Mouse (Mus musculus) intestine, embryonic 15.5 days (tissue): ENCODE data around the gene Spats2l. TPM values are rescaled to one million over a fixed set of nuclear protein-coding genes. Genes with fewer than 3 reads are reported as not detected.

Experiments used
- ATAC-seq: fragments of 200-750 bp; cut with Nextera tagmentation; 2 replicates; pipeline ENCODE4 v1.8.0; 2017; ENCODE audit warnings: moderate TSS enrichment, moderate library complexity
- H3K27ac ChIP-seq: fragments of 300-500 bp; sonication (generic); 2 replicates; pipeline ENCODE4 v1.5.1; 2015; ENCODE audit warnings: mild to moderate bottlenecking, inconsistent platforms
- H3K27me3 ChIP-seq: fragments of 300-500 bp; sonication (generic); replicated peaks from 2 replicates; pipeline ENCODE4 v1.6.1; 2015; ENCODE audit warnings: inconsistent platforms
- H3K36me3 ChIP-seq: fragments of 300-500 bp; sonication (generic); 2 replicates; pipeline ENCODE4 v1.6.1; 2015; ENCODE audit warnings: inconsistent platforms
- H3K4me1 ChIP-seq: fragments of 300-500 bp; sonication (generic); replicated peaks from 2 replicates; pipeline ENCODE4 v1.6.1; 2015; ENCODE audit warnings: inconsistent platforms
- H3K4me2 ChIP-seq: fragments of 300-500 bp; sonication (generic); replicated peaks from 2 replicates; pipeline ENCODE4 v1.6.1; 2015; ENCODE audit warnings: mild to moderate bottlenecking, inconsistent platforms
- H3K4me3 ChIP-seq: fragments of 300-500 bp; sonication (generic); replicated peaks from 2 replicates; pipeline ENCODE4 v1.5.1; 2015; ENCODE audit warnings: inconsistent platforms
- H3K9ac ChIP-seq: fragments of 300-500 bp; sonication (generic); 2 replicates; pipeline ENCODE4 v1.6.1; 2015; ENCODE audit warnings: inconsistent platforms
- H3K9me3 ChIP-seq: fragments of 300-500 bp; sonication (generic); 2 replicates; pipeline ENCODE4 v1.6.1; 2016; ENCODE audit warnings: inconsistent platforms
- WGBS: fragments of 180-500 bp; shearing (Covaris S2); methylation state at CpG from one replicate; pipeline ENCODE4 v1.1.7; 2015; 5-methylcytosine and 5-hydroxymethylcytosine counted together
- polyA plus RNA-seq: library from polyadenylated mRNA; unstranded; fragments of >200 nt; fragmentation: Nextera tagmentation; extraction: Ambion mirVana; gene quantifications from 2 replicates; pipeline ENCODE4 v1.2.1, GENCODE M21; 2015

Spats2l gene
- polyA plus RNA-seq = 61.4 and 70.9 TPM in 2 replicates

DNA sequence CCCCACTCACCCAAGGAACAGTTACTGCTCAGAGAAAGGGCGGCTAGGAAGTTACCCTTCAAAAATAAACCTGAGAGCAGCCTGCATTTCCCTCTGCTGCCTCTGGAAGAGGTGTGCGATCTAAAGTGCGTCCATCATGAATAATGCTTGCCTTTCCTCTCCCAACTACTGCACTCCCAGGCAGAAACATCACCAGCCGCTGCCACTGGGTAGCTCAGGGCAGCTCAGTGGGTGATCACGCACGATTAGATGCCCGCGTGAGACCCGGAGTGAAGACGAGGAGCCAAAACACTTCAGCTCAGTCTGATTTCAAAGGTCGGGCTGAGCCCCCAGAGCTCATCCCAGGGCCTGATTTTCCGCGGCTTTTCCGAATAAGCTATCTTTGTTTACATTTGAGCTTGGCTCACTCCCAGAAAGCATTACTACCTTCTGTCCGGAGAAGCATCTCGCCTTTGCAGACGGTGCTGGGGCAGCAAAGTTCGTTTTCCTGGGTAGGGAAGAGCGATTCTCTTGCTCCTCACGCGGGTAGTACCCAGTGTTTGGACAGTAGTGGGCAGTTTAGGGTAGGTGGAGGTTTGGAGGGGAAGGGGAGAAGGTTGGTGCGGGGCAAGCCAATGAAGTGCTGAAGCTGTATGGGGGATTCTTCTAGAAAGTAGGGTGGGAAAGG lies at the start of gene Spats2l:
Spats2l (plus strand) TSS at position 162 of the 667 bp plus-strand sequence.
- WGBS = under 1% methylated on average over 22 of the region's 22 CpGs
- H3K27ac ChIP-seq = peak within 1 kb of the TSS; percentile 97
- H3K36me3 ChIP-seq = no peaks in the 10 kb centered on the region
- H3K4me2 ChIP-seq = peak within 1 kb of the TSS; percentile 86
- H3K4me3 ChIP-seq = peak within 1 kb of the TSS; percentile 88
- H3K9ac ChIP-seq = peak within 1 kb of the TSS; percentile 92
- peak; percentile 75 for ATAC-seq
- H3K9me3 ChIP-seq = no peaks in the 10 kb centered on the region
- peaks cover 2% of the 10 kb centered on the region for H3K4me1 ChIP-seq
- no peaks in the 10 kb centered on the region for H3K27me3 ChIP-seq

DNA sequence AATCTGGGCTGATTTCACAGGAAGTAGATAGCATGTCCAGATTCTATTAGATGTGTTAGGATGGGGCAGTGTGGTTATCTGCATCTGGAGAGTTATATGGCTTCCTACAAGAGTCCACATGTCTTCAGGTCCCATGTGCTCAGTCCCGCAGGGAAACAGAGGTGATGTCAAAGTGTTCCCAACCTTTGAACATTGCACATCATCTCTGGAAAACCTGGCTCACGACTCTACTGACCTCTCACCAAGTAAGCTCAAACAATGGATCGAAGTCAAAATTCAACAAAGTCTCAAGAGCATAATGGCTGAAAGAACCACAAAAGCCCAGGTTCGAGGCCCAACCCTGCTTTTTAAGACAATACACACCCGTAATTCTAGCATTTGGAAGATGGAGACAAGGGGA lies 48.7 kb upstream of the Spats2l start:
- Histone ChIP-seq H3K4me3 (no peak overlapping the region), H3K9ac (no peak overlapping the region), H3K4me1 (no peaks in the 10 kb centered on the region), H3K4me2 (no peak overlapping the region), H3K9me3 (no peaks in the 10 kb centered on the region), H3K27ac (no peak overlapping the region), H3K27me3 (no peaks in the 10 kb centered on the region), H3K36me3 (no peaks in the 10 kb centered on the region)
- ATAC-seq = no peak
- WGBS = 84% methylated on average over 5 of the region's 5 CpGs

DNA sequence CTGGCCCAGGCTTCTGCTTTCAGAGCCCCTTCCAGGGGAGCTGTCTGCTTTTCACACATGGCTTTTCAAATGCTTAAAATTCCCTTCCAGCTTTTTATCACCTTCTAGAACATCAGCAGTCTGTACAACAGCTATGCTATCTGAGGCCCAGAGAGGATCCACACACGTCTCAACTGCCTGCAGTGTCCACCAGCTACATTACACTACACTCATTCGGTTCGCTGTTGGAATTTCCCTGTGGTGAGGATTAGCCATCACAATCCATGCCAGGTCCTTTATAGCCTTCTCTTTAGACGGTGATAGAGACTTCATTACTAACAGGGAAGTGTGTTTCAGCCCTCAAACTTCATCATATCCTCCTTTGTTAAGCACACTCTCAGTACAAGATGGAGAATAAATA lies 38.1 kb upstream of the Spats2l start:
- no peak overlapping the region for H3K4me3 ChIP-seq
- H3K27me3 ChIP-seq = no peaks in the 10 kb centered on the region
- no peak overlapping the region for H3K9ac ChIP-seq
- no peaks in the 10 kb centered on the region for H3K36me3 ChIP-seq
- H3K9me3 ChIP-seq = no peaks in the 10 kb centered on the region
- no peak overlapping the region for H3K4me2 ChIP-seq
- WGBS = 66% methylated on average over 4 of the region's 4 CpGs
- H3K27ac ChIP-seq = no peak overlapping the region
- no peak for ATAC-seq
- no peaks in the 10 kb centered on the region for H3K4me1 ChIP-seq

DNA sequence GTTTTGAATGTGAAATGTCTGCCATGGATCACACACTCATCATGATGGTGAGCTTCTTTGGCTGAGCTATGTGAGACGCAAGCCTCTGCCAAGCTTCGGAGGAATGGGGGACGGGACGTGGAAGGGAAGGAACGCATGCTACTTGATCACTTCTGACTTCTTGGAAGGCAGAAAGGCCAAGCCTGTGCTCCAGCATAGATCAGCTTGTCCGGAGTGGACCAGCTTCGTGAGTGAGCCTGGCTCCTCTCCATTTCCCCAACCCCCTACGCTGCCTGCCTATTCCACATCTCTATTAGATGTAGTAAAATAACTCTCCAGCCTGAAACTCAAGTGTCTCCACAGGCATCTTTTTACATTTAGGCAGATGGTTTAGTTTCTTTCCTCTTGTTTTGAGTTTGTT lies 32.2 kb upstream of the Spats2l start:
- Histone ChIP-seq H3K4me3 (no peak overlapping the region), H3K9me3 (no peaks in the 10 kb centered on the region), H3K27me3 (no peaks in the 10 kb centered on the region), H3K4me1 (peaks cover 3% of the 10 kb centered on the region; the same call in 1 of the 2 replicates), H3K36me3 (no peaks in the 10 kb centered on the region), H3K9ac (no peak overlapping the region), H3K4me2 (no peak overlapping the region), H3K27ac (no peak overlapping the region; the same call in 1 of the 2 replicates)
- WGBS = 63% methylated on average over 8 of the region's 8 CpGs
- peak; percentile 68 for ATAC-seq

DNA sequence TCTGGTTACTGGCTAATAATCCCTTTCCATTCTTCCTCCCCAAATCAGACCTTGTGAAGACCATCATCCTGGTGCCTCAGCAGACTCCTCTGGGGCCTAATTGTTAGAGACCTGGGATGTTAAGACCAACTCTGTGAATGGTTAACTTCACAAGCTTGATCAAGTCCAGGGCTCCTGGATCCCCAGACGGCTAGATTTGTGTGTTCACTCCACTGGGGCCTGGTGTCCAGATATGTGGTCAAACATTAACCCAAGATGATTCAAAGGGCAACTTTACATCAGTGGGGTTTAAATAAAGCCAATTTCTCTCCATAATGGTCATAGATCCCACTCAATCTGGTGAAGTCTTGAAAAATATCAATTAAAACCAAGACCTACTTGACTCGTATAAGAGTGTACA lies 31.7 kb upstream of the Spats2l start:
- Histone ChIP-seq H3K9ac (no peak overlapping the region), H3K4me1 (peaks cover 3% of the 10 kb centered on the region; the same call in 1 of the 2 replicates)

DNA sequence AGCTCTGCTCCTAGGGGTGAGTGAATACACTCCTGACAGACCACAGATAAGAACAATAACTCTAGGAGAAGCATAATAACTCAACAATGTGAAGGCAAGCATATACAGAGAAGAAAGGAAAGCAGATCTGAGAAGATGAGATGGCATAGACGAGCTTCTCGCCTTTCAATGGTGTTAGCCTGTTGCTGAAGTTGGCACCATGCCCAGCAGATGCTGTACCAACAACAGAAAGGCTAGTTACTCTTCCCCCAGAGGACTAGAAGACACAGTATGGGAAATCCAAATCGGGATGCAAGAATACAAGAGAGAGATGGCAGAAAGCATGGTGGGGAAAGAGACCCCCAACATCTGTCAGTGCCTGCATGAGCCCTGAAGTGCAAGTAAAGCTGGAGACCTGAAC lies 22.2 kb upstream of the Spats2l start:
- WGBS = 62% methylated on average over 3 of the region's 3 CpGs
- H3K36me3 ChIP-seq = no peaks in the 10 kb centered on the region
- H3K4me1 ChIP-seq = no peaks in the 10 kb centered on the region
- no peaks in the 10 kb centered on the region for H3K9me3 ChIP-seq
- H3K4me3 ChIP-seq = no peak overlapping the region
- no peak for ATAC-seq
- H3K27ac ChIP-seq = no peak overlapping the region
- no peak overlapping the region for H3K4me2 ChIP-seq
- no peaks in the 10 kb centered on the region for H3K27me3 ChIP-seq
- H3K9ac ChIP-seq = no peak overlapping the region

More for the DNA sequence above, 31.7 kb upstream of the Spats2l start:
- no peaks in the 10 kb centered on the region for H3K27me3 ChIP-seq
- no peaks in the 10 kb centered on the region for H3K36me3 ChIP-seq
- peak; percentile 94 for ATAC-seq
- no peak overlapping the region for H3K4me2 ChIP-seq
- H3K27ac ChIP-seq = no peak overlapping the region
- H3K9me3 ChIP-seq = no peaks in the 10 kb centered on the region
- no peak overlapping the region for H3K4me3 ChIP-seq
- WGBS = 63% methylated on average over 2 of the region's 2 CpGs

DNA sequence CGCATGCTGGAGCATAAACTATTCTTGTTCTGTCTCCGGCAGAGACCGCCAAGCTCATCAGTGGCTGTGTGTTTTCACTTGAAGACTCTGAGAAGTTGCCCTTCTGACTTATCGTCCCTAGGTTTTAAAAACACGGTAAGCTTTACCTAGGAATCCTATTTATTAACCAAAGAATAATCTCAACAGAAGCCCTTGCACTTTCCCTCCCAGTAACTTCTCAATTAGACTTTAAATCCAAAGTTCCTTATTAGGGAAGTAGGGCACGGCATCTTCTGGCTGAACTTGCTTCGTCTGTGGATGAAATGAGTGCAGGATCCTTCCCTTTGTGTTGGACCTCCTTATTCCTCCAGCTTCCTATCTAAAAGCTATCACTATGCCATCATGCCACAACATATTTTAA lies 7.6 kb upstream of the Spats2l start:
- no peak overlapping the region for H3K27ac ChIP-seq
- H3K4me1 ChIP-seq = no peaks in the 10 kb centered on the region
- no peaks in the 10 kb centered on the region for H3K9me3 ChIP-seq
- H3K27me3 ChIP-seq = no peaks in the 10 kb centered on the region
- H3K4me2 ChIP-seq = no peak overlapping the region
- H3K4me3 ChIP-seq = no peak overlapping the region
- no peak for ATAC-seq
- no peak overlapping the region for H3K9ac ChIP-seq
- H3K36me3 ChIP-seq = no peaks in the 10 kb centered on the region
- 84% methylated on average over 7 of the region's 7 CpGs for WGBS

DNA sequence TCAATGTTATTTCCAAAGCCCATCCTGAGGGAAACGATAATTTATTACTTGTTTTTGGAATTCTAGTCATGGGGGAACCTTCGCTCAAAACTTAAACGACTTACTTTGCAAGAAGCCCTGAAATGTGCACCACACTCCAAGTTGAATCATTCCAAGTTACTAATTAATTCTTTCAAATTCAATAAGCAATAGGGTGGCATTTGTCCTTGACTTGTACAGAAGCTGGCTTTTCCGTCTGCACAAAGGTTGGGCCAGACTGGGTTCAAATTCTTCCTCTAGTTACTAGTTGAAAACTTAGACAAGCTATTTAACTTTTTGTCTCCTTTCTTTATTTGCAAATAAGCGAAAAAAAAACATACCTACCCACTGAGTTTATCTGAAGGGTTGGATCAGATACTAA lies 636 bp upstream of the Spats2l start:
- WGBS = 77% methylated on average over 5 of the region's 5 CpGs
- no peaks in the 10 kb centered on the region for H3K27me3 ChIP-seq

DNA sequence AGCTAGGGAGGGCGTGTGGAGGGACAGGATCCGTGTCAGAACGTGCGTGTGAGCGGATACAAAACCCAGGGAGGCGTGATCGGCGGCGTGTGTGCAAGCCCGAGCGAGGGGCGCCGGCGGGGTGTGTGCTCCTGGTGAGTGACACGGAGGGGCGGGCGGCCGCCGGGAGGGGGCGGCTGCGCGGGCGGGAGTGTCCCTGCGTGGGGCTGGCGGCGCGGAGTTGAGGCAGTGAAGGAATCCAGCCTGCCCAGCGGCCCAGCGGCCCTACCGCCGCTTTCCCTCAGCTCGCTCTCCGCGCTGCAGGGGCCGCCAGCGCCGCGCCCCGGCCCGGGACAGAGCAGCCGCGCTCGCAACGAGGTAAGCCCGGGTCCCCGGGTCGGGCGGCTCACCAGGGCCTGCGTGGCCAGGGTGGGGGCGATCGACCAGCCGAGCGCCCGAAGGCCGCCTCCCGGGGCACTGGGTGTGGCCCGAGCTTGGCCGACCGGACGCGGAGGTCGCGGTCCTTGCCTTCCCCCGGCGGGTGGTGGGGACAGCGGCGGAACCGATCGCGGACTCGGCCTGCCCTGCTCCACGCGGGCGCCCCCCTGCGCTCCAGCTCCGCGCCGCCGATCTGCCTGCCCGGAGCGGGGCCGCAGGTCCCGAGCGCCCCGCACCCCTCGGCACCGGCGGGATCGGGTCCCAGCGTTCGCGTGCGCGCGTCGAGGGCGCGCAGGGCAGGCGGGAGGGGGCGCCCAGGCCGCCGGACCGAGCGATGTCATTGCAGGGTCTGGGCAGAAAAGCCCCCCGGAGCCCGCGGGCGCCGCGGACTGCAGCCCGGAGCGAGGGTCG lies 920 bp downstream of the Spats2l start:
- Histone ChIP-seq H3K27ac (peak overlapping the region; percentile 97), H3K4me1 (peaks cover 2% of the 10 kb centered on the region), H3K9me3 (no peaks in the 10 kb centered on the region), H3K4me2 (peak overlapping the region; percentile 86), H3K4me3 (peak overlapping the region; percentile 88), H3K27me3 (no peaks in the 10 kb centered on the region), H3K9ac (peak overlapping the region; percentile 92), H3K36me3 (no peaks in the 10 kb centered on the region)
- WGBS = under 1% methylated on average over 80 of the region's 113 CpGs
- ATAC-seq = peak; percentile 89

More for the DNA sequence above, 636 bp upstream of the Spats2l start:
- H3K4me2 ChIP-seq = no peak overlapping the region
- ATAC-seq = no peak
- H3K36me3 ChIP-seq = no peaks in the 10 kb centered on the region
- no peak overlapping the region for H3K9ac ChIP-seq
- peaks cover 2% of the 10 kb centered on the region for H3K4me1 ChIP-seq
- H3K4me3 ChIP-seq = no peak overlapping the region
- no peaks in the 10 kb centered on the region for H3K9me3 ChIP-seq
- H3K27ac ChIP-seq = no peak overlapping the region

DNA sequence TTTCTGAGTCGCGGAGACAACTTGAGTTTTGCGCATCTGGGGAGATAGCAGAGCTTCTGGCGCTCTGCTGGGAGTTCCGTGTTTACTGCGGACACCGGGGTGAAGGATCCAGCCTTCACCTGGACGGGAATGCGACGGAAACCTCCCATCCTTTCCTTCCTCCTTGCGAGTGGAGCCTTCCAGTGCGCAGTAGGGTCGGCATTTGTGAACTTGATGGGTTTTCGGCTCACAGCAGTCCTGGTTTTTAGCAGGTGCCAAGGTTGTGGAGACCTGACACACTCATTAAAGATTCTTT lies 1.5 kb downstream of the Spats2l start:
- ATAC-seq = peak; percentile 44
- no peaks in the 10 kb centered on the region for H3K36me3 ChIP-seq
- no peaks in the 10 kb centered on the region for H3K27me3 ChIP-seq
- H3K9me3 ChIP-seq = no peaks in the 10 kb centered on the region
- H3K4me3 ChIP-seq = peak overlapping the region; percentile 88
- H3K4me2 ChIP-seq = peak overlapping the region; percentile 86
- 1% methylated on average over 14 of the region's 14 CpGs for WGBS
- peaks cover 2% of the 10 kb centered on the region for H3K4me1 ChIP-seq
- H3K9ac ChIP-seq = peak overlapping the region; percentile 92
- H3K27ac ChIP-seq = peak overlapping the region; percentile 97

DNA sequence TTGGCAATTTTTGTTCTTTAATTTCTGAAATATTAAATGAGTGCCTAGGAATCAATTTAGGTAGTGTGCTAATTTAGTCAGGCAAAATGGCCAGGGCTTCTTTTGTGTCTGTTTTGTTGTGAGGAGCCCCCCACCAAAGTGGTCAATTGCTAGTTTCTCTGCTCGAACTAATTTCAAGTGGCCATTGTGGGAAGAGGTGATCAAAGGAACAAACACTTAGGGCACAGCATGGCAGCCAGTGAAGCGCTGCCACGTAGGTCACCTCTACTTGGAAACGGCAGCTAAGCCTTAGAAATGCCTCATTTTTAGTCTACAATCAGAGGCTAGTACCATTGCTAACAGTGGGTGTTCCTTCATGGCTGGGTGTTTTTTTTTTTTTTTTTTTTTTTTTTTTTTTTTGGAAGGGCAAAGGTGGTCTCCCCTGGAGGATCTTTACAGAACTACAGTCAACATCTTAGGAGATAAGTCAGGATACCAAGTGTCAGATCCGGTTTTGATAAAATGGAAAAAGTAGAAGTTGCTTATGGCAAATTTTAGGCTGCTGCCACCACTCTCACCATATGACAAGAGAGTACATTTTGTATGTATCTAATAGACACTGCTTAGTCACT lies 2.8 kb downstream of the Spats2l start:
- Histone ChIP-seq H3K27me3 (no peaks in the 10 kb centered on the region), H3K27ac (no peak overlapping the region), H3K4me1 (peaks cover 2% of the 10 kb centered on the region), H3K9ac (no peak overlapping the region), H3K4me3 (no peak overlapping the region), H3K9me3 (no peaks in the 10 kb centered on the region), H3K36me3 (no peaks in the 10 kb centered on the region), H3K4me2 (0 out of 2 replicates have a peak overlapping the region, but pooled peaks have one; percentile 17)
- WGBS = 64% methylated on average over 5 of the region's 5 CpGs
- ATAC-seq = no peak

DNA sequence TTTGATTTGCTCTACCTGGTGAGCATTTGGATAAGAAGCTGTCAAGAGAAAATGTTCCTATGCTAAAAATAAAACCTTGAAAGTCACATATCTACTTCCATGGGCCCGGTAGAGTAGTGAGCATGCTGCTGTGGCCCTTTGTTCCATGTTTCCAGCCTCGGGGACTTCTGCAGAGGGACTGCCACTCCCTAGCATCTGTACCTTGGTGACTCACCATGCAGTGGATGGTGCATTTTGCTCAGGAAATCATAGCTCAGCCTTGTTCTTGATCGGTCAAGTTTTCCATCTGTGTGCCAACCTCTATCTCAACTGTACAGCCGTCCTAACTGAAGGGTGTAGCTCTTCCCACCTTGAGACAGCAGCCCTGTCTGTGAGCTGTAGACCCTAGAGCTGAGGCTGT lies 10.3 kb downstream of the Spats2l start:
- Histone ChIP-seq H3K4me1 (no peaks in the 10 kb centered on the region), H3K4me2 (no peak overlapping the region), H3K9me3 (no peaks in the 10 kb centered on the region), H3K9ac (no peak overlapping the region), H3K27ac (no peak overlapping the region), H3K4me3 (no peak overlapping the region), H3K27me3 (no peaks in the 10 kb centered on the region), H3K36me3 (no peaks in the 10 kb centered on the region)
- 83% methylated on average over 4 of the region's 4 CpGs for WGBS
- ATAC-seq = no peak
